Mouse (Mus musculus) myocyte (in vitro differentiated cells): ENCODE results near the gene Klc2.

Experiments used
- CEBPB ChIP-seq: IDR thresholded peaks from 2 replicates; pipeline ENCODE4 v1.6.1; 2011; ENCODE audit warnings: mild to moderate bottlenecking, moderate library complexity; ENCODE audit not compliant: poor library complexity, insufficient read depth, severe bottlenecking
- E2F4 ChIP-seq: IDR thresholded peaks from one replicate; pipeline ENCODE4 v1.6.1; 2011; ENCODE audit warnings: mild to moderate bottlenecking, control low read depth, moderate library complexity; ENCODE audit not compliant: insufficient read depth
- MAX ChIP-seq: IDR thresholded peaks from one replicate; pipeline ENCODE4 v1.6.1; 2011; ENCODE audit warnings: low read depth, mild to moderate bottlenecking, control low read depth
- MYOD1 ChIP-seq, 3 experiments: IDR thresholded peaks; one replicate each; pipeline ENCODE4 v1.6.1; 2011; ENCODE audit warnings: control low read depth in 2 of 3, low read depth in 2 of 3, mild to moderate bottlenecking in 2 of 3, moderate library complexity in 1 of 3; ENCODE audit not compliant: insufficient read length in 2 of 3, control insufficient read depth in 1 of 3
- MYOG ChIP-seq, 3 experiments: IDR thresholded peaks; one replicate each; pipeline ENCODE4 v1.6.1; 2011; ENCODE audit warnings: control low read depth in 2 of 3, low read depth in 2 of 3, mild to moderate bottlenecking in 2 of 3; ENCODE audit not compliant: insufficient read length in 2 of 3, control insufficient read depth in 1 of 3, insufficient read depth in 1 of 3
- POLR2A ChIP-seq: IDR thresholded peaks from one replicate; pipeline ENCODE4 v1.6.1; 2011; ENCODE audit warnings: low read depth, mild to moderate bottlenecking, control low read depth, moderate library complexity; ENCODE audit not compliant: insufficient read length
- POLR2AphosphoS2 ChIP-seq: IDR thresholded peaks from one replicate; pipeline ENCODE4 v1.6.1; 2011; ENCODE audit warnings: low read depth, control low read depth; ENCODE audit not compliant: insufficient read length
- REST ChIP-seq: IDR thresholded peaks from one replicate; pipeline ENCODE4 v1.6.1; 2011; ENCODE audit warnings: mild to moderate bottlenecking, control low read depth, moderate library complexity; ENCODE audit not compliant: insufficient read depth, insufficient read length
- SRF ChIP-seq: IDR thresholded peaks from one replicate; pipeline ENCODE4 v1.6.1; 2011; ENCODE audit warnings: low read depth; ENCODE audit not compliant: control insufficient read depth, insufficient read length
- TCF12 ChIP-seq: IDR thresholded peaks from one replicate; pipeline ENCODE4 v1.6.1; 2011; ENCODE audit warnings: mild to moderate bottlenecking, control low read depth; ENCODE audit not compliant: poor library complexity, insufficient read depth, severe bottlenecking
- TCF3 ChIP-seq: IDR thresholded peaks from one replicate; pipeline ENCODE4 v1.6.1; 2011; ENCODE audit warnings: low read depth, control low read depth; ENCODE audit not compliant: insufficient read length
- USF1 ChIP-seq: IDR thresholded peaks from one replicate; pipeline ENCODE4 v1.6.1; 2011; ENCODE audit warnings: low read depth, mild to moderate bottlenecking, control low read depth, moderate library complexity

- TF ChIP-seq E2F4 (no peak), CEBPB (no peak), POLR2A (peak; percentile 33), TCF12 (no peak), TCF3 (no peak), MYOG (IDR thresholded peaks at IDR 0.05; ENCODE audit: control insufficient read depth in 1 of 3, insufficient read depth in 1 of 3, insufficient read length in 2 of 3, low read depth in 2 of 3) (no peak), POLR2AphosphoS2 (no peak), USF1 (no peak), REST (no peak), MYOD1 (IDR thresholded peaks at IDR 0.05; ENCODE audit: control insufficient read depth in 1 of 3, insufficient read length in 2 of 3, low read depth in 2 of 3) (no peak), MAX (no peak), SRF (no peak)
Measured at GRCm38 (mm10) chr19:5071545-5072369, 46.6 kb downstream of the Klc2 start.
